In the genomic region with DNA sequence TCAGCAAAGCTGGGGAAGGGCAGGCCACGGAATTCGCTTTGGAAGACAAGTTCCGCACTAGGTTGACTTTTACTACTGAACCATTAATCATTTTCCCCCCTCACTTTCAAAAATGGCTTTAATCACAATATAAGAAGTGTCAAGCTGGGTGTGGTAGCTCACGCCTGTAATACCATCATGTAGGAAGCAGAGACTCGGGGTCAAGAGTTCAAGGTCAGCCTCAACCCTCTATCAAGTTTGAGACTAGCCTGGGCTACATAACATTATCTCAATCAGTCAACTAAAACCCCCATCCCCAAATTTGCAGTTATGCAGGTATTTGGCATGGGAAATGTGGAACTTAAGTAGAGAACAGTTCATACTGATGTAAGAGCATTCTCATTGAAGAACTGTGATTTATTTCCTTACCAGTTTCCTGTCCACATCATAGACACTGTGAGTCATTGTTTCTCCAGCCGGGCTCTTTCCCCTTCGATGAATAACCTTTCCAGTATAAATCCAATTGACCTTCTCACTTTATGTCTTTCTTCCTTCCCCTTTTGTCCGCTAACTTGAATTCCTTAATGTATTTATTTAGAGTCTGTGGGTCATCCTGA, we compare ENCODE assay signal across 20 mouse cellular contexts.
DNase-seq lines count a peak whose midpoint lies in the region; ATAC-seq and TF ChIP-seq lines count a peak whose summit lies in the region.
"Had no signal": no experiment of that assay in that cellular context is flagged by ENCODE, and none has a peak within 500 bp of the region (broad histone marks: within the 10 kb centered on the region; RNA-seq: fewer than 3 reads in every experiment).

No protein-coding gene starts in this region.

- H3K27ac ChIP-seq in heart, postnatal 0 days (ENCODE audit: low read depth): peak overlapping the region; percentile 20; the same call in 1 of the 2 replicates
- no peak overlapping the region for H3K27ac ChIP-seq in lung, postnatal 0 days (ENCODE audit: low read length)
- H3K27ac ChIP-seq: embryonic facial prominence, embryonic 12.5 days; hindbrain, embryonic 10.5 days; liver, embryonic 12.5 days; midbrain, embryonic 12.5 days had no signal

- 82% methylated on average over 8 of the region's 8 CpGs for WGBS in heart, postnatal 0 days
- WGBS in lung, postnatal 0 days: 72% methylated on average over 8 of the region's 8 CpGs

- H3K27me3 ChIP-seq in heart, postnatal 0 days (ENCODE audit: control insufficient read depth, insufficient read depth, low read length): no peaks in the 10 kb centered on the region
- no peaks in the 10 kb centered on the region for H3K27me3 ChIP-seq in lung, postnatal 0 days (replicated peaks; ENCODE audit: insufficient read depth, low read length)
- H3K27me3 ChIP-seq: CH12.LX; embryonic facial prominence, embryonic 12.5 days; liver, embryonic 12.5 days; midbrain, embryonic 12.5 days had no signal

- H3K4me3 ChIP-seq in heart, postnatal 0 days (ENCODE audit: low read depth, low read length): no peak overlapping the region
- no peak overlapping the region for H3K4me3 ChIP-seq in lung, postnatal 0 days (ENCODE audit: low read depth, low read length)
- H3K4me3 ChIP-seq: embryonic facial prominence, embryonic 12.5 days; hindbrain, embryonic 10.5 days; liver, embryonic 12.5 days; midbrain, embryonic 12.5 days had no signal

- no peaks in the 10 kb centered on the region for H3K4me1 ChIP-seq in heart, postnatal 0 days (ENCODE audit: control insufficient read depth, insufficient read depth)
- no peaks in the 10 kb centered on the region for H3K4me1 ChIP-seq in lung, postnatal 0 days (ENCODE audit: insufficient read depth, low read depth, low read length)
- H3K4me1 ChIP-seq: embryonic facial prominence, embryonic 12.5 days; hindbrain, embryonic 10.5 days; liver, embryonic 12.5 days; midbrain, embryonic 12.5 days had no signal

- intact Hi-C loops in heart, postnatal 14 days (cut with DNase I): loop anchor here (2.0 kb wide), 1 partner anchor 69 kb away; no protein-coding TSS in a partner anchor

- peak; percentile 14 for DNase-seq in adrenal gland, adult 2 months
- DNase-seq in adrenal gland, postnatal 25 days: no peak
- peak; percentile 35 for DNase-seq in heart, postnatal 0 days (ENCODE audit: low spot score)
- no peak for DNase-seq in heart, postnatal 14 days
- peak; percentile 24 for DNase-seq in lung, postnatal 0 days (ENCODE audit: low spot score)
- no peak for DNase-seq in lung, postnatal 36 days
- no peak for DNase-seq in thymus, postnatal 25 days
- DNase-seq in cerebellum, adult 8-10 months: no peak
- DNase-seq: cerebellum, postnatal 10 days; layer of hippocampus, adult 9-11 months; lung, adult 2 months; right cerebral cortex, postnatal 4 days; thymus, adult 2 months had no signal

- no peak for TF ChIP-seq EP300 in heart, postnatal 0 days (IDR thresholded peaks at IDR 0.05; ENCODE audit: low read depth)
- TF ChIP-seq EP300 in lung, postnatal 0 days (IDR thresholded peaks at IDR 0.05): no peak

- H3K9me3 ChIP-seq in heart, postnatal 0 days (replicated peaks; ENCODE audit: control insufficient read depth, low read length): no peaks in the 10 kb centered on the region
- H3K9me3 ChIP-seq in lung, postnatal 0 days (ENCODE audit: low read length): no peaks in the 10 kb centered on the region
- H3K9me3 ChIP-seq: embryonic facial prominence, embryonic 12.5 days; hindbrain, embryonic 10.5 days; liver, embryonic 12.5 days; midbrain, embryonic 12.5 days had no signal

- no peak for ATAC-seq in heart, postnatal 0 days (ENCODE audit: insufficient read depth, low read depth)
- ATAC-seq in lung, postnatal 0 days: peak; percentile 50; the same call in 1 of the 2 replicates
- ATAC-seq: forebrain, embryonic 14.5 days; liver, embryonic 12.5 days had no signal

- no peak for TF ChIP-seq CTCF in heart, postnatal 0 days (IDR thresholded peaks at IDR 0.05; ENCODE audit: low read depth)
- no peak for TF ChIP-seq CTCF in lung, postnatal 0 days (IDR thresholded peaks at IDR 0.05)

- H3K4me2 ChIP-seq in heart, postnatal 0 days (ENCODE audit: low read depth, low read length): no peak overlapping the region
- no peak overlapping the region for H3K4me2 ChIP-seq in lung, postnatal 0 days (replicated peaks; ENCODE audit: low read depth, low read length)
- H3K4me2 ChIP-seq: embryonic facial prominence, embryonic 12.5 days; heart, embryonic 11.5 days; liver, embryonic 12.5 days; midbrain, embryonic 12.5 days had no signal

- no peaks in the 10 kb centered on the region for H3K36me3 ChIP-seq in heart, postnatal 0 days (replicated peaks; ENCODE audit: control insufficient read depth, insufficient read depth, low read length)
- no peaks in the 10 kb centered on the region for H3K36me3 ChIP-seq in lung, postnatal 0 days (ENCODE audit: insufficient read depth, low read length)
- H3K36me3 ChIP-seq: embryonic facial prominence, embryonic 12.5 days; hindbrain, embryonic 10.5 days; liver, embryonic 12.5 days; midbrain, embryonic 12.5 days had no signal

- H3K9ac ChIP-seq in heart, postnatal 0 days (replicated peaks; ENCODE audit: low read depth, low read length): no peak overlapping the region
- no peak overlapping the region for H3K9ac ChIP-seq in lung, postnatal 0 days (replicated peaks; ENCODE audit: low read depth)
- H3K9ac ChIP-seq: embryonic facial prominence, embryonic 12.5 days; liver, embryonic 12.5 days; midbrain, embryonic 12.5 days had no signal

Comparison
In these comparisons a context has a peak if more than half of its experiments do, and no peak if none do; other contexts are left out.
1. DNase-seq: peak in adrenal gland, adult 2 months (single experiment), heart, postnatal 0 days (single experiment) and lung, postnatal 0 days (single experiment); none in adrenal gland, postnatal 25 days (single experiment), heart, postnatal 14 days (0 of 2), lung, postnatal 36 days (single experiment), thymus, postnatal 25 days (single experiment) and cerebellum, adult 8-10 months (single experiment).